Mouse (Mus musculus): Measurements from ENCODE around the gene Lce1a1. TPM values are rescaled to one million over a fixed set of nuclear protein-coding genes. Genes with fewer than 3 reads are reported as not detected.
"Not testable (repeated sequence)": the region's sequence is repeated elsewhere in the genome, so short reads cannot be mapped to it uniquely, and the experiment has no call there.

The Lce1a1 gene
- not detected for total RNA-seq (2021)
- long read RNA-seq, experiment 1: 0 reads
- long read RNA-seq, experiment 2: 0 reads

GRCm38 (mm10) chr3:92648207-92648606, at the start of gene Lce1a1:
Lce1a1 (minus strand) TSS chr3:92648307.
- DNase-seq (ENCODE audit: extremely low spot score in 1 of 2, low spot score in 2 of 2): no peak
- no peak for TF ChIP-seq CTCF (IDR thresholded peaks at IDR 0.05)
- Histone ChIP-seq H3K27ac (no peak within 1 kb of the TSS), H3K4me3 (no peak within 1 kb of the TSS)
- intact Hi-C loops (cut with DNase I): no loop called here

GRCm38 (mm10) chr3:92694613-92695012, 46.5 kb upstream of the Lce1a1 start:
- intact Hi-C loops (cut with DNase I): no loop called here
- H3K4me3 ChIP-seq: no peak overlapping the region
- H3K27ac ChIP-seq: no peak overlapping the region
- DNase-seq (ENCODE audit: extremely low spot score in 1 of 2, low spot score in 2 of 2): no peak
- no peak for TF ChIP-seq CTCF (IDR thresholded peaks at IDR 0.05)

GRCm38 (mm10) chr3:92691688-92692087, 43.6 kb upstream of the Lce1a1 start:
- intact Hi-C loops (cut with DNase I): no loop called here
- no peak for TF ChIP-seq CTCF (IDR thresholded peaks at IDR 0.05)

GRCm38 (mm10) chr3:92689154-92689553, 41.0 kb upstream of the Lce1a1 start:
- DNase-seq (ENCODE audit: extremely low spot score in 1 of 2, low spot score in 2 of 2); H3K27ac ChIP-seq; H3K4me3 ChIP-seq; intact Hi-C loops (cut with DNase I): not testable (repeated sequence)

More at GRCm38 (mm10) chr3:92691688-92692087, 43.6 kb upstream of the Lce1a1 start:
- DNase-seq (ENCODE audit: extremely low spot score in 1 of 2, low spot score in 2 of 2): no peak
- H3K27ac ChIP-seq: no peak overlapping the region
- no peak overlapping the region for H3K4me3 ChIP-seq

GRCm38 (mm10) chr3:92687110-92687509, 39.0 kb upstream of the Lce1a1 start, which contains the start of gene Lce1d:
Lce1d (minus strand) TSS chr3:92687210.
- DNase-seq (ENCODE audit: extremely low spot score in 1 of 2, low spot score in 2 of 2): no peak
- Histone ChIP-seq H3K27ac (no peak within 1 kb of the TSS), H3K4me3 (no peak within 1 kb of the TSS)
- no peak for TF ChIP-seq CTCF (IDR thresholded peaks at IDR 0.05)
- intact Hi-C loops (cut with DNase I): no loop called here

GRCm38 (mm10) chr3:92678947-92679346, 30.8 kb upstream of the Lce1a1 start, which contains the start of gene Lce1c:
Lce1c (plus strand) TSS chr3:92679247.
- intact Hi-C loops (cut with DNase I): no loop called here
- TF ChIP-seq CTCF (IDR thresholded peaks at IDR 0.05): no peak
- Histone ChIP-seq H3K27ac (no peak within 1 kb of the TSS), H3K4me3 (no peak within 1 kb of the TSS)
- DNase-seq (ENCODE audit: extremely low spot score in 1 of 2, low spot score in 2 of 2): no peak

GRCm38 (mm10) chr3:92670215-92670614, 22.1 kb upstream of the Lce1a1 start, which contains the start of gene Lce1a2:
Lce1a2 (minus strand) TSS chr3:92670315.
- no peak for TF ChIP-seq CTCF (IDR thresholded peaks at IDR 0.05)
- H3K27ac ChIP-seq: no peak within 1 kb of the TSS
- DNase-seq (ENCODE audit: extremely low spot score in 1 of 2, low spot score in 2 of 2): no peak
- no peak within 1 kb of the TSS for H3K4me3 ChIP-seq
- intact Hi-C loops (cut with DNase I): no loop called here

GRCm38 (mm10) chr3:92656826-92657225, 8.7 kb upstream of the Lce1a1 start, which contains the start of gene Lce1b:
Lce1b (minus strand) TSS chr3:92656926.
- intact Hi-C loops (cut with DNase I): no loop called here
- no peak within 1 kb of the TSS for H3K4me3 ChIP-seq

GRCm38 (mm10) chr3:92639854-92640253, 8.3 kb downstream of the Lce1a1 start:
- no peak for DNase-seq (ENCODE audit: extremely low spot score in 1 of 2, low spot score in 2 of 2)
- intact Hi-C loops (cut with DNase I): no loop called here
- no peak overlapping the region for H3K4me3 ChIP-seq
- no peak for TF ChIP-seq CTCF (IDR thresholded peaks at IDR 0.05)
- no peak overlapping the region for H3K27ac ChIP-seq

More at GRCm38 (mm10) chr3:92656826-92657225, 8.7 kb upstream of the Lce1a1 start, which contains the start of gene Lce1b:
- H3K27ac ChIP-seq: no peak within 1 kb of the TSS
- TF ChIP-seq CTCF (IDR thresholded peaks at IDR 0.05): no peak
- no peak for DNase-seq (ENCODE audit: extremely low spot score in 1 of 2, low spot score in 2 of 2)

- no peak overlapping the region for H3K27ac ChIP-seq
- intact Hi-C loops (cut with DNase I): no loop called here
- no peak overlapping the region for H3K4me3 ChIP-seq
- no peak for DNase-seq (ENCODE audit: extremely low spot score in 1 of 2, low spot score in 2 of 2)
- TF ChIP-seq CTCF (IDR thresholded peaks at IDR 0.05): no peak
These were observed 9.5 kb downstream of the Lce1a1 start for GRCm38 (mm10) chr3:92638653-92638991.

- no peak for DNase-seq (ENCODE audit: extremely low spot score in 1 of 2, low spot score in 2 of 2)
- Histone ChIP-seq H3K27ac (no peak overlapping the region), H3K4me3 (no peak overlapping the region)
- TF ChIP-seq CTCF (IDR thresholded peaks at IDR 0.05): no peak
- intact Hi-C loops (cut with DNase I): no loop called here
These were observed 10.1 kb downstream of the Lce1a1 start for GRCm38 (mm10) chr3:92637745-92638652.

- TF ChIP-seq CTCF (IDR thresholded peaks at IDR 0.05): no peak
- intact Hi-C loops (cut with DNase I): no loop called here
- no peak within 1 kb of the TSS for H3K4me3 ChIP-seq
- H3K27ac ChIP-seq: no peak within 1 kb of the TSS
- DNase-seq (ENCODE audit: extremely low spot score in 1 of 2, low spot score in 2 of 2): no peak
These were observed 26.5 kb downstream of the Lce1a1 start, which contains the start of gene Lce6a for GRCm38 (mm10) chr3:92621560-92621959. Lce6a (minus strand) TSS chr3:92621660.
